Mouse (Mus musculus) lung, postnatal 0 days (tissue): ENCODE measurements around the gene Fpgs.

Experiments
- CTCF ChIP-seq: IDR thresholded peaks from 2 replicates; pipeline ENCODE4 v1.5.1; 2016; ENCODE audit warnings: antibody characterized with exemption, mild to moderate bottlenecking
- EP300 ChIP-seq: IDR thresholded peaks from 2 replicates; pipeline ENCODE4 v1.6.1; 2016; ENCODE audit warnings: antibody characterized with exemption, mild to moderate bottlenecking, control low read depth

- TF ChIP-seq CTCF (no peak), EP300 (no peak)
Observed at GRCm38 (mm10) chr2:32710425-32710824, 6.5 kb upstream of the Fpgs start.
